Mouse (Mus musculus): ENCODE results near the gene Sgms2.

- no peak for TF ChIP-seq CTCF (conservative IDR thresholded peaks at IDR 0.05 in 1 of 2, IDR thresholded peaks at IDR 0.05 in 1 of 2; ENCODE audit: low read depth in 2 of 2, low read length in 2 of 2)
- TF ChIP-seq ETS1 (conservative IDR thresholded peaks at IDR 0.05; ENCODE audit: low read depth, low read length): no peak
- no peak for TF ChIP-seq NELFE (IDR thresholded peaks at IDR 0.05; ENCODE audit: low read depth, low read length)
- no peak for TF ChIP-seq USF1 (IDR thresholded peaks at IDR 0.05; ENCODE audit: low read depth, low read length)
- no peak for TF ChIP-seq ELF1 (IDR thresholded peaks at IDR 0.05; ENCODE audit: low read depth, low read length)
- no peak for TF ChIP-seq TCF12 (IDR thresholded peaks at IDR 0.05; ENCODE audit: low read depth, low read length)
- TF ChIP-seq MXI1 (IDR thresholded peaks at IDR 0.05; ENCODE audit: low read depth, low read length): no peak
- TF ChIP-seq ZMIZ1 (IDR thresholded peaks at IDR 0.05; ENCODE audit: low read depth, low read length): no peak
- no peak for TF ChIP-seq EP300 (IDR thresholded peaks at IDR 0.05; ENCODE audit: low read length)
- no peak for TF ChIP-seq ZNF384 (IDR thresholded peaks at IDR 0.05; ENCODE audit: low read depth, low read length)
- TF ChIP-seq POLR2A (IDR thresholded peaks at IDR 0.05; ENCODE audit: low read depth, low read length): no peak
- no peak for TF ChIP-seq MAX (IDR thresholded peaks at IDR 0.05; ENCODE audit: low read length)
- TF ChIP-seq RCOR1 (conservative IDR thresholded peaks at IDR 0.05; ENCODE audit: low read depth, low read length): no peak
Observed at GRCm38 (mm10) chr3:131488969-131489368, 2.2 kb downstream of the Sgms2 start.

All from CH12.LX (cell line).